Mouse (Mus musculus) liver, postnatal 0 days (tissue): ENCODE results near the gene Hepacam.

ENCODE experiments used
- CTCF ChIP-seq: sonication (generic); IDR thresholded peaks from 2 replicates; pipeline ENCODE4 v1.5.1; 2016; ENCODE audit warnings: antibody characterized with exemption, low read depth
- EP300 ChIP-seq: IDR thresholded peaks from 2 replicates; pipeline ENCODE4 v1.6.1; 2016; ENCODE audit warnings: antibody characterized with exemption, low read depth, mild to moderate bottlenecking

DNA sequence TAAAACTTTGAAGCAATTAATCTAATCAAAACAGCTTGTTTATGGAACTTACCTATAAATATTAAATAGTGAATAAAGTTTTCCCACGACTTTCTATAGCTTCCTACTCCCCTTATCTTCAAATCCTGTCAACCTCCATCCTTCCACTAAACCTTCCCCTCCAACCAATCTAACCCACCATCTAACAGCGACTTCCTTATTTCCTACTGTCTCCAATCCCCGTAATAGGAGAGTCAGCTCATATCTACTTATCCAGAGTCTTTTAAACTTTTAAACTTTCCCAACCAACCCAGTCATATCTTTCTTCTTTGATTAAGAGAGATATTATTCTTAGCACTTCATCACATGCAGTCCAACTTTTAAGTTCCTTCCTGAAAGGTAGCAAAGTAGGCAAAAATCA is 21.7 kb upstream of the Hepacam start:
- no peak for TF ChIP-seq CTCF
- TF ChIP-seq EP300: no peak
